Mouse (Mus musculus) urinary bladder, adult 18-20 months (tissue): ENCODE results near the gene Mtnr1b.
"Not testable (repeated sequence)": the region's sequence is repeated elsewhere in the genome, so short reads cannot be mapped to it uniquely, and the experiment has no call there.

Source experiments
- DNase-seq, 2 experiments: peaks; one replicate each; pipeline ENCODE4 v3.0.0; 2022; ENCODE audit warnings: low spot score in 2 of 2, mixed read lengths in 2 of 2

Gene Mtnr1b

GRCm38 (mm10) chr9:15874506-15875160 is at the start of gene Mtnr1b:
Mtnr1b (minus strand) TSS chr9:15874556.
- no peak for DNase-seq

DNA sequence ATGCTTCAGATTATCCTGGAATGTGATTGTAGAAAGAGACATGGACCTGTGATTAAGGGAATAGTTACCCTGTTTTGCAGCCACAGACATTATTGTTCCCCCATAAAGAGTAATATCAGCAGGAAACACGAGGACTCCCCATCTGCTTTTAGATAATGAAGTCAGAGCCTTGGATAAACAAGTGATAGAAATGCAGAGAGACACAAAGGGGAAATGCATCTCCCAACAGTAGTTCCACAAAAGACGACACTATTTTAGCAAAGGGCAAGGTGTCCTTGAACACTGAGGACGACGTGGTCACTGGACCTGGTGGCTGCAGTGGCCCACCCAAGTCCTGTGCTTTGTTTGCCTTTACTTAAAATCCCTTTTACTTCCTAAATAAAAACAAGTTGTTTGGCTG is 45.9 kb upstream of the Mtnr1b start:
- DNase-seq, result no peak

DNA sequence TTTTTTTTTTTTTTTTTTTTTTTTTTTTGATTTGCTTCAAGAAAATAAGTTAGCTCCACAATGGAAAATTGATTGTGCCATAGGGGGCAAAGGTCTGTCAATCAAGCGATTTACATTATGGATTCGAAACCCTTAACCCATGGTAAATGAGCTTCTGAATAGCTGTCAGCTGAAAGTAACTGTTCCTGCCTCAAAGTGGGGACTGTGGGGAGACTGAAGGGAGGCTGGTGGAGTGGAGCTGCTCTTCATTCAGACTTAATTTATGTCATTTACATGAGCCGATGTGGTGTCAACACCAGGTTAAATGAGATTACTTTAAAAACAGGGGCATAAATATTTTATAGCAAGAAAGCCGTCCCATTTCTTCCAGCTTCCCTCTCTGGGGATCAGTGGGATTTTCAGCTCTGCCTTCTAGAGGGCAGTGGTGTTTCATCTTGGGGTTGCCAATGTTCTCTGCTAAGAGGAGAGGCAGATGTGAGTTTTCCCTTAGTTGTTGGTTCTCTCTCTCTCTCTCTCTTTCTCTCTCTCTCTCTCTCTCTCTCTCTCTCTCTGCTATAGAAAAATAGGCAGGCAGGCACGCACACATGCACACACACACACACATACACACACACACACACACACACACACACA is 45.1 kb upstream of the Mtnr1b start:
- no peak for DNase-seq

- no peak for DNase-seq
Measured at GRCm38 (mm10) chr9:15916600-15916999, 42.2 kb upstream of the Mtnr1b start.

DNA sequence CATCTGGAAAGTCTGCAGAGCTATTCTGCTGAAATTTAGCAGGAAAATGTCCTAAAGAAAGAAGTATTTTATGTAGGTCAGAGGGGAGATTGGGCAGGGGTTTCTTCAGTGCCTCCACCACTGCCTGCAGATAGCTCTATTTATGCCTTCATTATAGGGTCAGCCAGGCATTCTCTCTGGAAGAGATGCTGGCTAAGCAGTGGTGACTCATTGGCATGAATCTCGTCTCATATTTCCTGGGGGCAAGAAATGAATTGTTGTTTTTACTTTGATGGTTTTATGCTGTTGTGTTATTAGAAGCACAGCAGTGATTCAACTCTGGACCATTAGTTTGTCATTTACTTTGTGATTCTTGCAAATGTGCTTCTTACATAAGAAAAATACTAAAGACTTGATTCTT is 38.4 kb upstream of the Mtnr1b start:
- no peak for DNase-seq

- DNase-seq, result no peak
Measured at GRCm38 (mm10) chr9:15909397-15910113, 35.2 kb upstream of the Mtnr1b start.

- DNase-seq, result no peak
Measured at GRCm38 (mm10) chr9:15903948-15904750, 29.8 kb upstream of the Mtnr1b start.

- no peak for DNase-seq
Measured at GRCm38 (mm10) chr9:15898112-15898511, 23.8 kb upstream of the Mtnr1b start.

DNA sequence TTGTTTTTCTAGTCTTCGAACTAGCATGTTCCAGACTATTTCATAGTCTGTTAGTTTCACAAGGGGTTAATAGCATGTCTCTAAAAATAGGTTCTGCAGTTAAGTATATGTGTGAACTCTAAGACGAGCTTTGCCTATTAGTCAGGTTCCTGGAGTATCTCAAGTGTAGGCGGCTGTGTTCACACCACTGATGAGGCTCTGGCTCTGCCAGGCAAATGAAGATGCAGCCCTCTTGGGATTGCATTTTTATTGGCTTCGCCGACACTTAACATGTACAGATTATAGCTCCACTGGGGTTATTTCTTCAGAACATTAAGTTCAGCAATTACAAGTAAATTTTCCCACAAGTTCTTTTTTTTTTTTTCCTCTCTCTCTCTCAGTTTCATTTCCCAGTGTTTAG is 12.4 kb upstream of the Mtnr1b start:
- no peak for DNase-seq

DNA sequence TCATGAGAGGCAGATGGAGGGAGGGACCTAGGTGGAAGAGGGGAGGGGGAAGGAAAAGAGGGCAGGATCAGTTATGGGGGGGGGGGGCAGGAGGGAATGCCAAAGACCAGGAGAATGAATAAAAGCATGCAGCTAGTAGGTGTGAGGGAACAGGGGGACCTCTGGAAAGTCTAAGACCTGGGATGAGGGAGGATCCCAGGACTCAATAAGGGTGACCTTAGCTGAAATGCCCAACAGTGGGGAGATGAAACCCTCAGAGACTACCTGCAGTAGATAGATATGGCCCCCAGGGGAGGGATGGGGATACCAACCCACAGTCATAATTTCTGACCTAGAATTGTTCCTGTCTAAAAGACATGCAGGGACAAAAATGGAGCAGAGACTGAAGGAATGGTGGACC is 6.4 kb upstream of the Mtnr1b start:
- DNase-seq, result no peak

DNA sequence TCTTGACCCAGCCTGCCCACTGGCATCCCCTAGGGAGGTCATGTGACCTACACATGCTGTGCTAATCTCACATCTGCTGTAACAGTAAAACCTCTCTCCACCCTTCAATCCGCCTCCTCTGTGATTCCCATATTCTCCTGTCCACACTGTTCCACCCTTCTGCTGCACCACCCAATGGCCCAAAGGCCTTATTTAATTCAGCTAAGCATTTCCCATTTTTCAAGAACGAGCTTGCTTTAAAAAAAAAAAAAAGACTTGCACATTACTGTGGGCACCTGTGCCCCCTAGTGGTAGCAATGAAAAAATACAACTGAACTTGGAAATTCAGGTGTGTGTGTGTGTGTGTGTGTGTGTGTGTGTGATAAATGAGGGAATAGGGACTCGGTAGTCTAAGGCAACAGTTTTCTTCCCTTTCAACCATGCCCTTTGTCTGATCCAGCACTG is 5.8 kb upstream of the Mtnr1b start:
- no peak for DNase-seq

- DNase-seq, result no peak
Measured at GRCm38 (mm10) chr9:15870013-15870412, 4.3 kb downstream of the Mtnr1b start.

DNA sequence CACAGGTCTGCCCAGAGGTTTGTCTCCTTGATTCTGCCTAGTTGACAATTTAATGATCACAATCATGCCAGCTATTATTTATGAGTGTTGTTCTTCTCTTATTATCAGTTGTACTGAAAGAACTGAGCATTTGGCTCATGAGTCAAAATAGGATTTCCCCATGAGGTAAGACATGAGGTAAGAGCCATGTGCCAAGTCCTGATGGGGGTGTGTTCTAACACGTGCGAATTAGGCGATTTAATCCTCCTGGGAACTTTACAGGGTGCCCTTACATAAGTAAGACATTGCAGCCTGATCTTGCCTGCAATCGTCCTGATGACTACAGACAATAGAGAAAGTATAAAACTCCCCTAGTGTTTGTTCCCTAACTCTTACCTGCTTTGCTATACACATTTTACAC is 4.9 kb downstream of the Mtnr1b start:
- no peak for DNase-seq

DNA sequence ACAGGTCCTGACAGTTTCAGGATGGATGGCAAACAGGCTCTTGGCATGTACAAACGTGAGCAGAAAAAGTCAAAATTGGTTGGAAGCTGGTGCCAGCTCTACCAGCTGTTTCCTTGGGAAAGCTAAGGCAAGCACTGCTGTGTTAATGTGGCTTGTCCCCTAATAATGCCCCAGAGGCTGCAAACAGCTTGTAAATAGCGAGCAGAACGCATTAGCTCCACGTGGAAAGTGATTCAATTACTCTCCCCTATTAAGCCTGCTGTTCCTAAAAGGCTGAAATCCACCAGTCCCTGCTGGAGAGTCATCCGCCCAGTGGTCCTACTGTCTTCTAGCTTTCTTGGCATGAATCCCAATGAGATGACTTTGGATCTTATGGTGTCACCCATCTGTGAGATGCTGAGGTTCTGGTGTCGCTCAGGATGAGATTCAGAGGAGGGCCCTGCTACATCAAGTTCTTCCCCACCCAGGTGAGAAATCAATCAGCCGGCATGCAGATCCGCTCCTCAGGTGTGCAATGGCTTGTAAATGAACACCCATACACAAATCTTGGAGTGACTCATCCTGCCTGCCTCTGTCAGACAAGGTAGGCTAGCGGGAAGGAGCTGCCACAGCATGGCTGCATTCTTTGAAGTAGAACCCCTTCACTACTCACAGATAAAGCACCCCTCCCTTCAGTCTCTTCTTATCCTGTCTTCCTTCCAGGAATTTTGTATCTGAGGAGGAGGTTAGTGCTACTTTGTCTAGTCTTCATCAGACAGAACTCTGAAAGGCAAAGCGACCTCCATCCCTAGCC is 7.9 kb downstream of the Mtnr1b start:
- DNase-seq, result no peak

GRCm38 (mm10) chr9:15861402-15861801 is 13.0 kb downstream of the Mtnr1b start:
- no peak for DNase-seq

DNA sequence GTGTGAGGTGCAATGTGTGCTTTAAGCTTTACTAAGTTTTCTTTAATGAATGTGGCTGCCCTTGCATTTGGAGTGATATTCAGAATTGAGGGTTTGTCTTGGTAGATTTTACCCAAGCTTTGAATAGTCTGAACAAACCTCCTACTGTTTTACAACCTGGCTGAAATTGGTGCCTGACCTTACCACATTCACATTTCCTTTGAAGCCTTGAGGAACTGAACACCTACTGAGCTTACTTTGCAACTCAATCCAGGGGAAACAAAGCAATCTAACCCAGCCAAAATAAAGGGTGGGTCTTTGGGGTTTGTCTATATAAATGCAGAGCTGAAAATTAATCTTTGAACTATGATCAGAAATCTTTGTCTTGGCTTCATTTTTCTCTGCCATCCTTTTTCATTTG is 23.6 kb downstream of the Mtnr1b start:
- no peak for DNase-seq

DNA sequence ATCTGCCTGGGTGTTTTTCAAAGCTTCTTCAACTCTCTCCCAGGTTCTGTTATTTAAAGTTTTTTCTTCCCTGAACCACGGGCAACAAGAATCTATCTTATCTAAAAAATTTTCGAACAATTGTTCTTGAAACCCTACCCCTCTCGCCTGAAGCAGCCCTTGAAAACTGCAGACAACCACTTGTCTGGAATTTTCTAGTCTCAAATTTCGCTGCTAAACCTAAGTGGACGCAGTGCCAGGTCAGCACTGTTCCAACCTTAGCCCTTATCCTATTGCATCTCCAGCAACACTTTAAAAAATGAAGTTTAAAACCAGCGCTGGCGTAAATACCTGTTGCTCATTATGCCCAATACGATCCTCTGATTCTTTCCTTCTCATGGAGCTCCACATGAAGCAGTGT is 29.0 kb downstream of the Mtnr1b start:
- no peak for DNase-seq

- DNase-seq, result not testable (repeated sequence)
Measured at GRCm38 (mm10) chr9:15844936-15845335, 29.4 kb downstream of the Mtnr1b start.

GRCm38 (mm10) chr9:15813002-15813911 is 61.1 kb downstream of the Mtnr1b start:
- no peak for DNase-seq

DNA sequence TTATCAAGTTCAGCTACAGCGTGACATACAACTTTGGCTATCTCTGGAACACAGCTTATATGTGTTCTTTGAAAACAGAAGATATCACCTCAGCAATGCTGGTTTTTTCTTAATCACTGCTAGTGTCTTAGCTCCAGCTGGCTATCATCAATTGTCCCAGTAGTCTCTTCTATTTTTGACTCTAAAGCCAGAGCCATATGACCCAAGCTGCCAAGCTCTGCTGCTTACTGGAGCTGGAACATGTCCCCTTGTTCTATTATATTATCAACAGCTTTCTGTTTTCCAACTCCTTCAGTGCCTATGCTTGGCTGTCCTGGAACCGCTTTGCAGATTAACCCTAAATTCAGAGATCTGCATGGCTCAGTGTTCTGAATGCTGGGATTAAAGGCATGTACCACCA is 70.1 kb downstream of the Mtnr1b start:
- no peak for DNase-seq
